Mouse (Mus musculus) thymus, postnatal 0 days (tissue): ENCODE results near the gene Skor1. TPM values are rescaled to one million over a fixed set of nuclear protein-coding genes. Genes with fewer than 3 reads are reported as not detected.
A peak's percentile ranks its signal among the peaks of the same experiment; 100 is the strongest.

Source experiments
- DNase-seq: peaks from one replicate; pipeline ENCODE4 v3.0.0-alpha.2; 2015; ENCODE audit warnings: low spot score
- polyA plus RNA-seq: library from polyadenylated mRNA; unstranded; fragments of >200 nt; fragmentation: Nextera tagmentation; extraction: Ambion mirVana; gene quantifications from 2 replicates; pipeline ENCODE4 v1.2.1, GENCODE M21; 2015

Skor1 gene
- polyA plus RNA-seq, 1 experiment from 2014 or later = 0.10 TPM

- peak; percentile 62 for DNase-seq
These were observed 13.0 kb downstream of the Skor1 start for GRCm38 (mm10) chr9:63135801-63136200.

GRCm38 (mm10) chr9:63135356-63135755 is 13.4 kb downstream of the Skor1 start:
- peak; percentile 10 for DNase-seq

GRCm38 (mm10) chr9:63133659-63134058 is 15.1 kb downstream of the Skor1 start:
- no peak for DNase-seq

GRCm38 (mm10) chr9:63132673-63133601 is 15.8 kb downstream of the Skor1 start:
- peak; percentile 96 for DNase-seq

GRCm38 (mm10) chr9:63131957-63132602 is 16.7 kb downstream of the Skor1 start:
- DNase-seq = no peak

- DNase-seq = no peak
These were observed 19.1 kb downstream of the Skor1 start for GRCm38 (mm10) chr9:63129641-63130041.

GRCm38 (mm10) chr9:63124512-63124911 is 24.2 kb downstream of the Skor1 start:
- no peak for DNase-seq

- DNase-seq = peak; percentile 90
These were observed 25.0 kb downstream of the Skor1 start for GRCm38 (mm10) chr9:63123451-63124438.

- DNase-seq = no peak
These were observed 26.5 kb downstream of the Skor1 start for GRCm38 (mm10) chr9:63122161-63122833.

GRCm38 (mm10) chr9:63118385-63118784 is 30.4 kb downstream of the Skor1 start:
- no peak for DNase-seq

- DNase-seq = no peak
These were observed 36.2 kb downstream of the Skor1 start for GRCm38 (mm10) chr9:63112514-63112913.

- DNase-seq = no peak
These were observed 39.0 kb downstream of the Skor1 start for GRCm38 (mm10) chr9:63109782-63110087.

- no peak for DNase-seq
These were observed 39.6 kb downstream of the Skor1 start for GRCm38 (mm10) chr9:63109020-63109781.

GRCm38 (mm10) chr9:63108580-63108979 is 40.2 kb downstream of the Skor1 start:
- no peak for DNase-seq

GRCm38 (mm10) chr9:63100660-63101059 is 48.1 kb downstream of the Skor1 start:
- no peak for DNase-seq

- DNase-seq = no peak
These were observed 48.9 kb downstream of the Skor1 start for GRCm38 (mm10) chr9:63099876-63100275.

- no peak for DNase-seq
These were observed 49.4 kb downstream of the Skor1 start for GRCm38 (mm10) chr9:63099344-63099743.

GRCm38 (mm10) chr9:63098887-63099286 is 49.9 kb downstream of the Skor1 start:
- DNase-seq = no peak

GRCm38 (mm10) chr9:63097204-63097603 is 51.6 kb downstream of the Skor1 start:
- no peak for DNase-seq

- no peak for DNase-seq
These were observed 54.7 kb downstream of the Skor1 start for GRCm38 (mm10) chr9:63094030-63094429.
